In the genomic region with DNA sequence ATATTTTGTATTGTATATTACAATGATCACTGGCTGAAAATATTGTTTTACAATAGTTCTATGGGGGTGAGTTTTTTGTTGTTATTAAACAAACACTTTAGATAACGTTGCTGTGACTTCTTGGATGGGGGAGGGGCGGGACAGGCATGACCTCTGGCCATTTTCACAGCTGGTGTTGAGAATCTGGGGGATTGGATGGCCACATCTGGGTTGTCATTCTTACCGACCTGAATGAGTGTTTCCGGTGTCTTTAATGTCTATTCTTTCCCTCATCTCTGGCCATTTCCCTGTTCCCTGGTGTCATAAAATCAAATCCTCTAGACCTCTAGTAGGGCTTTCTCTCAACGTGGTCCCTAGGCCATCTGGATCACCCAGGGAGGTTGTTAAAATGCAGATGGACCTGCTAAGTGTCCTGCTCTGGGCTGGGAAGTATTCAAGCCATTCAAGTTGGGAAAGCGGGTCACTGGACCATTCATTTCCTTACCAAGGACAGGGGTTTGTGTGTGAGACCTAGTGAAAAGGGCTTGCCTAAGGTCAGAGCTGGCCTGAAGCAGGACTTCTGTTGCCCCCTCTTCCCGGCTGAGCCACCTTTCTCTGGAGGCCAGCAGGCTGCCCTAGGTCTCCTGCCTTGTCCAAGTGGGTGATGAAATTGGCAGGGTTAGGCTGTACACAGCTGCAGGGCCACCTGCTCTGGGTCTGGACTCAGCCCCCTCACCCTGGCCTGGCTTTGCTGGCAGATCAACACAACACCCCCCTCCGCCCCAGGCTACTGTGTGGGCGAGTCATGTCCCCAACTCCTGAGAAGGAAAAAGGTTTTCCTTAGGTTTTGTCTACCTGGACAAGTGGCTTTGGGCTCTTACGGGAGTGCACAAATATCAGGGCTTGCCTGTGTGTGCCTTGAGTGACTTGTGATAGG, we compare ENCODE assay signal across 9 mouse cellular contexts. TPM values are rescaled to one million over a fixed set of nuclear protein-coding genes. Genes with fewer than 3 reads are reported as not detected.
DNase-seq lines count a peak whose midpoint lies in the region; ATAC-seq and TF ChIP-seq lines count a peak whose summit lies in the region.
"Had no signal": no experiment of that assay in that cellular context is flagged by ENCODE, and none has a peak within 500 bp of the region (broad histone marks: within the 10 kb centered on the region; RNA-seq: fewer than 3 reads in every experiment).

No protein-coding gene starts in this region.

- H3K4me2 ChIP-seq in forebrain, postnatal 0 days (ENCODE audit: low read depth), result peak overlapping the region; percentile 84
- H3K4me2 ChIP-seq in intestine, postnatal 0 days (replicated peaks; ENCODE audit: low read depth), result peak overlapping the region; percentile 68

- no peaks in the 10 kb centered on the region for H3K36me3 ChIP-seq in forebrain, postnatal 0 days (ENCODE audit: insufficient read depth)
- no peaks in the 10 kb centered on the region for H3K36me3 ChIP-seq in intestine, postnatal 0 days (ENCODE audit: control insufficient read depth, insufficient read depth)

- H3K9me3 ChIP-seq in forebrain, postnatal 0 days (ENCODE audit: low read length), result no peaks in the 10 kb centered on the region
- no peaks in the 10 kb centered on the region for H3K9me3 ChIP-seq in intestine, postnatal 0 days (ENCODE audit: control insufficient read depth)

- peak overlapping the region; percentile 47 for H3K4me3 ChIP-seq in forebrain, postnatal 0 days (ENCODE audit: low read depth, low read length)
- H3K4me3 ChIP-seq in intestine, postnatal 0 days (ENCODE audit: low read depth, low read length), result peak overlapping the region; percentile 60

- DNase-seq in adrenal gland, adult 2 months, result peak; percentile 66
- DNase-seq in adrenal gland, postnatal 4 days (ENCODE audit: low spot score in 2 of 2), result no peak
- peak; percentile 78 for DNase-seq in MN1 (ENCODE audit: low spot score)
- no peak for DNase-seq in forebrain, postnatal 0 days
- peak; percentile 56 for DNase-seq in mesoderm, embryonic 11.5 days (ENCODE audit: low read depth, low spot score)
- DNase-seq in spleen, postnatal 36 days (ENCODE audit: low spot score in 2 of 2), result no peak

- TF ChIP-seq CTCF in forebrain, postnatal 0 days (IDR thresholded peaks at IDR 0.05; ENCODE audit: low read depth), result no peak
- TF ChIP-seq CTCF in intestine, postnatal 0 days (IDR thresholded peaks at IDR 0.05; ENCODE audit: low read depth), result no peak

- H3K27me3 ChIP-seq in forebrain, postnatal 0 days (ENCODE audit: insufficient read depth, low read length), result 0 out of 2 replicates have a peak, but pooled peaks cover 9% of the 10 kb centered on the region
- no peaks in the 10 kb centered on the region for H3K27me3 ChIP-seq in intestine, postnatal 0 days (replicated peaks; ENCODE audit: control insufficient read depth, insufficient read depth, low read length)

- no peak for ATAC-seq in forebrain, postnatal 0 days
- no peak for ATAC-seq in intestine, postnatal 0 days
- ATAC-seq in frontal cortex, adult (ENCODE audit: low TSS enrichment), result no peak

- H3K27ac ChIP-seq in forebrain, postnatal 0 days (ENCODE audit: low read depth, low read length), result no peak overlapping the region; the same call in none of the 2 replicates
- peak overlapping the region; percentile 70 for H3K27ac ChIP-seq in intestine, postnatal 0 days (ENCODE audit: low read depth, low read length)

- peaks cover 18% of the 10 kb centered on the region for H3K4me1 ChIP-seq in forebrain, postnatal 0 days (ENCODE audit: insufficient read depth)
- H3K4me1 ChIP-seq in intestine, postnatal 0 days (replicated peaks; ENCODE audit: control insufficient read depth, insufficient read depth, low read length), result peaks cover 6% of the 10 kb centered on the region; the same call in 1 of the 2 replicates

- 31% methylated on average over 10 of the region's 10 CpGs for WGBS in forebrain, postnatal 0 days
- WGBS in intestine, postnatal 0 days, result 15% methylated on average over 10 of the region's 10 CpGs

- 0 out of 2 replicates have a peak overlapping the region, but pooled peaks have one; percentile 57 for H3K9ac ChIP-seq in forebrain, postnatal 0 days
- H3K9ac ChIP-seq in intestine, postnatal 0 days (ENCODE audit: low read depth, low read length), result peak overlapping the region; percentile 87

RNA-seq across cellular contexts. Expression of gene Id1, which starts 1.5 kb away (rescaled TPM):
- total RNA-seq in adrenal gland, adult 2 months (2021), result 10 to 100 TPM; 41.5 to 67.3 TPM
- 186 and 275 TPM in 2 replicates for polyA plus RNA-seq in adrenal gland, adult 2 months (2012; rRNA removed)
- 100 to 1,000 TPM; 103 to 129 TPM for total RNA-seq in adrenal gland, postnatal 4 days (2021)
- total RNA-seq in forebrain, postnatal 0 days (2014; rRNA removed), result 58.8 and 70.5 TPM in 2 replicates
- 59.8 and 71.3 TPM in 2 replicates for polyA plus RNA-seq in forebrain, postnatal 0 days (2015; fragmentation: Nextera tagmentation; extraction: Ambion mirVana)
- polyA plus RNA-seq in intestine, postnatal 0 days (2015; fragmentation: Nextera tagmentation; extraction: Ambion mirVana), result 76.1 and 92.4 TPM in 2 replicates

RNA-seq across cellular contexts. Expression of gene Cox4i2, which starts 16.4 kb away (rescaled TPM):
- total RNA-seq in adrenal gland, adult 2 months (2021), result 1 to 10 TPM; 1.4 to 3.4 TPM
- polyA plus RNA-seq in adrenal gland, adult 2 months (2012; rRNA removed), result 3.9 and 4.4 TPM in 2 replicates
- 1 to 10 TPM; 4.2 to 4.9 TPM for total RNA-seq in adrenal gland, postnatal 4 days (2021)
- 4.3 TPM in 2 replicates for total RNA-seq in forebrain, postnatal 0 days (2014; rRNA removed)
- 4.4 and 5.4 TPM in 2 replicates for polyA plus RNA-seq in forebrain, postnatal 0 days (2015; fragmentation: Nextera tagmentation; extraction: Ambion mirVana)
- 9.3 and 9.5 TPM in 2 replicates for polyA plus RNA-seq in intestine, postnatal 0 days (2015; fragmentation: Nextera tagmentation; extraction: Ambion mirVana)
- total RNA-seq: hematopoietic stem cell, adult 5-6 weeks had no signal

RNA-seq across cellular contexts. Expression of gene Mcts2, which starts 50.7 kb away (rescaled TPM):
- total RNA-seq in adrenal gland, adult 2 months (2021), result 10 to 100 TPM; 26.7 to 32.9 TPM
- 1.9 and 2.3 TPM in 2 replicates for polyA plus RNA-seq in adrenal gland, adult 2 months (2012; rRNA removed)
- total RNA-seq in adrenal gland, postnatal 4 days (2021), result 10 to 100 TPM; 26.7 to 27.4 TPM
- 21.5 and 30.8 TPM in 2 replicates for total RNA-seq in forebrain, postnatal 0 days (2014; rRNA removed)
- polyA plus RNA-seq in forebrain, postnatal 0 days (2015; fragmentation: Nextera tagmentation; extraction: Ambion mirVana), result 26.6 and 29.9 TPM in 2 replicates
- polyA plus RNA-seq in intestine, postnatal 0 days (2015; fragmentation: Nextera tagmentation; extraction: Ambion mirVana), result 19.0 and 21.5 TPM in 2 replicates

Comparison
In these comparisons a context has a peak if more than half of its experiments do, and no peak if none do; other contexts are left out.
1. DNase-seq: peak in adrenal gland, adult 2 months (single experiment), MN1 (single experiment) and mesoderm, embryonic 11.5 days (single experiment); none in adrenal gland, postnatal 4 days (0 of 2), forebrain, postnatal 0 days (single experiment) and spleen, postnatal 36 days (0 of 2).